Mouse (Mus musculus) myocyte (in vitro differentiated cells): Measurements from ENCODE around the gene Klk13.
"Not testable (repeated sequence)": the region's sequence is repeated elsewhere in the genome, so short reads cannot be mapped to it uniquely, and the experiment has no call there.

ENCODE experiments used
- E2F4 ChIP-seq: IDR thresholded peaks from one replicate; pipeline ENCODE4 v1.6.1; 2011; ENCODE audit warnings: mild to moderate bottlenecking, control low read depth, moderate library complexity; ENCODE audit not compliant: insufficient read depth
- MAX ChIP-seq: IDR thresholded peaks from one replicate; pipeline ENCODE4 v1.6.1; 2011; ENCODE audit warnings: low read depth, mild to moderate bottlenecking, control low read depth
- MYOG ChIP-seq, 3 experiments: IDR thresholded peaks; one replicate each; pipeline ENCODE4 v1.6.1; 2011; ENCODE audit warnings: control low read depth in 2 of 3, low read depth in 2 of 3, mild to moderate bottlenecking in 2 of 3; ENCODE audit not compliant: insufficient read length in 2 of 3, control insufficient read depth in 1 of 3, insufficient read depth in 1 of 3
- POLR2A ChIP-seq: IDR thresholded peaks from one replicate; pipeline ENCODE4 v1.6.1; 2011; ENCODE audit warnings: low read depth, mild to moderate bottlenecking, control low read depth, moderate library complexity; ENCODE audit not compliant: insufficient read length
- POLR2AphosphoS2 ChIP-seq: IDR thresholded peaks from one replicate; pipeline ENCODE4 v1.6.1; 2011; ENCODE audit warnings: low read depth, control low read depth; ENCODE audit not compliant: insufficient read length
- TCF12 ChIP-seq: IDR thresholded peaks from one replicate; pipeline ENCODE4 v1.6.1; 2011; ENCODE audit warnings: mild to moderate bottlenecking, control low read depth; ENCODE audit not compliant: poor library complexity, insufficient read depth, severe bottlenecking

- not testable (repeated sequence) for TF ChIP-seq POLR2AphosphoS2; E2F4; POLR2A; MAX; MYOG (IDR thresholded peaks at IDR 0.05; ENCODE audit: control insufficient read depth in 1 of 3, insufficient read depth in 1 of 3, insufficient read length in 2 of 3, low read depth in 2 of 3); TCF12
Observed at GRCm38 (mm10) chr7:43667221-43667620, 45.1 kb upstream of the Klk13 start.
